Mouse (Mus musculus): ENCODE results near the gene Kdm2b. TPM values are rescaled to one million over a fixed set of nuclear protein-coding genes. Genes with fewer than 3 reads are reported as not detected.
A peak's percentile ranks its signal among the peaks of the same experiment; 100 is the strongest.

Gene Kdm2b
- polyA plus RNA-seq, 1 experiment from 2014 or later, result 7.6 TPM

DNA sequence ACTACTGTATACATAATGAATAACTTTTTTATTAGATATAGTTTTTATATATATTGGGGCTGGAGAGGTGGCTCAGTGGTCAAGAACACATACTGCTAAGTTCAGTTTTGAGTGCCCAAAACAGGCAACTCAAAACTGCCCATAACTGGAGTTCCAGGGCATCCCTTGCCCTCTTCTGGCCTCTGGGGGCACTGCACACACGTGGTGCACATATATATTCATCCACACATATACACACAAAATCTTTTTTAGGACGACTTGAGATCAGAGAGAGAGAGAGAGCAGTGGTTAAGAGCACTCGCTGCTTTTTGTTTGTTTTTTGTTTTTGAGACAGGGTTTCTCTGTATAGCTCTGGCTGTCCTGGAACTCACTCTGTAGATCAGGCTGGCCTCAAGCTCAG lies 41.7 kb upstream of the Kdm2b start:
- 95% methylated on average over 3 of the region's 3 CpGs for WGBS

DNA sequence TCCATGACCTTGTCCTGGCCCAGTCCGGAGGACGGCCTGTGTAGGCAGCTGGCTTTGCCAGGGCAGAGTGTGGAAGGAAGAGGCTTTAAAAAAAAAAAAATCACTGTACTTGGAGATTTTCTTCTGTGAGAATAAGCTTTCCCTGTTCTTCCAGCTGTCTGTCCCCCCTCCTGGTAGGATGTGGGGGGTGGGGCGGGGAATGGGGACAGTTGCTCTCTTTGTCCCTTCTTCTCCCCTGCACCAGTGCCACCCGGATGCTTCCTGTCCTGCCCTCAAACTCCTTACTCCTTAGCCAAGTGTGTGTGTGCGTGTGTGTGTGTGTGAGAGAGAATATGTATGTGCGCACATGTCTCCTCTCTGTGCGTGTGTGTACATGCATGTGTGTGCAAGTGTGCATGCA lies 40.1 kb upstream of the Kdm2b start:
- no peak overlapping the region for H3K4me2 ChIP-seq (replicated peaks; ENCODE audit: low read depth)
- no peaks in the 10 kb centered on the region for H3K27me3 ChIP-seq (replicated peaks; ENCODE audit: control insufficient read depth, insufficient read depth, low read length)
- TF ChIP-seq CTCF (IDR thresholded peaks at IDR 0.05; ENCODE audit: low read depth), result no peak
- H3K9me3 ChIP-seq (ENCODE audit: control insufficient read depth), result peaks cover 4% of the 10 kb centered on the region; the same call in 1 of the 2 replicates
- H3K4me1 ChIP-seq (replicated peaks; ENCODE audit: control insufficient read depth, insufficient read depth, low read length), result no peaks in the 10 kb centered on the region
- H3K9ac ChIP-seq (ENCODE audit: low read depth, low read length), result no peak overlapping the region
- H3K4me3 ChIP-seq (ENCODE audit: low read depth, low read length), result no peak overlapping the region
- no peak overlapping the region for H3K27ac ChIP-seq (ENCODE audit: low read depth, low read length)
- ATAC-seq, result no peak
- 91% methylated on average over 7 of the region's 7 CpGs for WGBS
- H3K36me3 ChIP-seq (ENCODE audit: control insufficient read depth, insufficient read depth), result peaks cover 27% of the 10 kb centered on the region

More for the DNA sequence above, 41.7 kb upstream of the Kdm2b start:
- Histone ChIP-seq H3K36me3 (ENCODE audit: control insufficient read depth, insufficient read depth) (peaks cover 27% of the 10 kb centered on the region), H3K27ac (ENCODE audit: low read depth, low read length) (no peak overlapping the region), H3K4me2 (replicated peaks; ENCODE audit: low read depth) (no peak overlapping the region), H3K4me3 (ENCODE audit: low read depth, low read length) (no peak overlapping the region), H3K9me3 (ENCODE audit: control insufficient read depth) (peaks cover 4% of the 10 kb centered on the region; the same call in 1 of the 2 replicates), H3K4me1 (replicated peaks; ENCODE audit: control insufficient read depth, insufficient read depth, low read length) (no peaks in the 10 kb centered on the region), H3K27me3 (replicated peaks; ENCODE audit: control insufficient read depth, insufficient read depth, low read length) (no peaks in the 10 kb centered on the region), H3K9ac (ENCODE audit: low read depth, low read length) (no peak overlapping the region)
- no peak for ATAC-seq
- TF ChIP-seq CTCF (IDR thresholded peaks at IDR 0.05; ENCODE audit: low read depth), result peak; percentile 33; the same call in 1 of the 2 replicates

DNA sequence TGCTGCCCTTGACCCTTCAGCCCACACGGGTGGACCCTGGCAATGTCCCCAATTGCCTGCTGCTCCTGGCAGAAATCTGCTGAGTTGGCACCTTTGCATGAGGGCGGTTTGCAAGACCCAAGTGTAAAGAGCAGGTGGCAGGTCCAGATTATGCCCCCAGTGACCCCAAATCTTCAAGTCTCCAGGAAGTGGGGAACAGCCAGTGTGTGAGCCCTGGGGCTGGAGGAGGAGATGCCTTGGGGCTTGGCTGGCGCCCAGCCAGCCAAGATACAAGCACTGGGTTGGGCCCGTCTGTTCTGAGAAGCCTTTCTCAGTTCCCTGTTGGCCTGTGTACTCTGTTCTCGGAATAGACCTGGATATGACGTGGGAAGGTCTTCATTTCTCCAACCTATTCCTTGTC lies 37.8 kb upstream of the Kdm2b start:
- H3K36me3 ChIP-seq (ENCODE audit: control insufficient read depth, insufficient read depth), result peaks cover 27% of the 10 kb centered on the region
- H3K4me2 ChIP-seq (replicated peaks; ENCODE audit: low read depth), result peak overlapping the region; percentile 21; the same call in 1 of the 2 replicates
- peak; percentile 87 for ATAC-seq
- H3K9ac ChIP-seq (ENCODE audit: low read depth, low read length), result no peak overlapping the region
- peaks cover 4% of the 10 kb centered on the region; the same call in 1 of the 2 replicates for H3K9me3 ChIP-seq (ENCODE audit: control insufficient read depth)
- TF ChIP-seq CTCF (IDR thresholded peaks at IDR 0.05; ENCODE audit: low read depth), result no peak
- H3K4me1 ChIP-seq (replicated peaks; ENCODE audit: control insufficient read depth, insufficient read depth, low read length), result no peaks in the 10 kb centered on the region
- H3K27ac ChIP-seq (ENCODE audit: low read depth, low read length), result 0 out of 2 replicates have a peak overlapping the region, but pooled peaks have one; percentile 58
- 26% methylated on average over 6 of the region's 6 CpGs for WGBS
- H3K27me3 ChIP-seq (replicated peaks; ENCODE audit: control insufficient read depth, insufficient read depth, low read length), result no peaks in the 10 kb centered on the region
- H3K4me3 ChIP-seq (ENCODE audit: low read depth, low read length), result no peak overlapping the region

DNA sequence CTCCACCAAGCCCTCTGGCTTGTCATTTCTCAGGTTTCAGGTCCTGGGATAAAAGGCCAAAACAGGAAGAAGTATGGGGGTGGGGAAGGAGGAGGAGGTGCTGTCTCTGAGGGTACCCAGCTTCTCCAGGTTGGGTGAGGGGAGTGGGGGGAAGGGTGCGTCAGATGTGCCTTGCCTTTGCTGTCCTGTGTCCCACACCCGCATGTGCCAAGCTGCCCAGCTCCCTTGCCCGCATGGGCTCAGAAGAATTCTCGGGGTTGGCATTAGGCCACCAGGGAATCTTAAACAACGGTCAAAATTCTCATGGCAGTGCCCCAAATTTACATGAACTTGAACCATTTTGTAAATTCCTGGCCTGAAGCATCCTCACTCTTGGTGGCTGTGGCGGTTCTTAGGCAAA lies 36.8 kb upstream of the Kdm2b start:
- H3K27ac ChIP-seq (ENCODE audit: low read depth, low read length), result peak overlapping the region; percentile 35; the same call in 1 of the 2 replicates
- no peak for ATAC-seq

GRCm38 (mm10) chr5:123024965-123025573 lies 35.4 kb upstream of the Kdm2b start:
- H3K9ac ChIP-seq (ENCODE audit: low read depth, low read length), result no peak overlapping the region
- H3K4me2 ChIP-seq (replicated peaks; ENCODE audit: low read depth), result no peak overlapping the region
- no peaks in the 10 kb centered on the region for H3K9me3 ChIP-seq (ENCODE audit: control insufficient read depth)
- H3K27ac ChIP-seq (ENCODE audit: low read depth, low read length), result peak overlapping the region; percentile 50
- H3K4me1 ChIP-seq (replicated peaks; ENCODE audit: control insufficient read depth, insufficient read depth, low read length), result no peaks in the 10 kb centered on the region
- no peak for ATAC-seq
- peaks cover 15% of the 10 kb centered on the region for H3K36me3 ChIP-seq (ENCODE audit: control insufficient read depth, insufficient read depth)
- H3K4me3 ChIP-seq (ENCODE audit: low read depth, low read length), result no peak overlapping the region
- H3K27me3 ChIP-seq (replicated peaks; ENCODE audit: control insufficient read depth, insufficient read depth, low read length), result no peaks in the 10 kb centered on the region
- WGBS, result 64% methylated on average over 9 of the region's 9 CpGs
- no peak for TF ChIP-seq CTCF (IDR thresholded peaks at IDR 0.05; ENCODE audit: low read depth)

More for the DNA sequence above, 36.8 kb upstream of the Kdm2b start:
- TF ChIP-seq CTCF (IDR thresholded peaks at IDR 0.05; ENCODE audit: low read depth), result no peak
- H3K36me3 ChIP-seq (ENCODE audit: control insufficient read depth, insufficient read depth), result peaks cover 21% of the 10 kb centered on the region
- no peaks in the 10 kb centered on the region for H3K27me3 ChIP-seq (replicated peaks; ENCODE audit: control insufficient read depth, insufficient read depth, low read length)
- no peak overlapping the region for H3K4me2 ChIP-seq (replicated peaks; ENCODE audit: low read depth)
- 66% methylated on average over 6 of the region's 6 CpGs for WGBS
- no peaks in the 10 kb centered on the region for H3K4me1 ChIP-seq (replicated peaks; ENCODE audit: control insufficient read depth, insufficient read depth, low read length)
- no peak overlapping the region for H3K9ac ChIP-seq (ENCODE audit: low read depth, low read length)
- no peak overlapping the region for H3K4me3 ChIP-seq (ENCODE audit: low read depth, low read length)
- H3K9me3 ChIP-seq (ENCODE audit: control insufficient read depth), result peaks cover 4% of the 10 kb centered on the region; the same call in 1 of the 2 replicates

- no peak overlapping the region for H3K4me2 ChIP-seq (replicated peaks; ENCODE audit: low read depth)
- no peaks in the 10 kb centered on the region for H3K27me3 ChIP-seq (replicated peaks; ENCODE audit: control insufficient read depth, insufficient read depth, low read length)
- no peaks in the 10 kb centered on the region for H3K9me3 ChIP-seq (ENCODE audit: control insufficient read depth)
- ATAC-seq, result no peak
- H3K4me1 ChIP-seq (replicated peaks; ENCODE audit: control insufficient read depth, insufficient read depth, low read length), result no peaks in the 10 kb centered on the region
- no peak overlapping the region for H3K4me3 ChIP-seq (ENCODE audit: low read depth, low read length)
- no peak overlapping the region for H3K9ac ChIP-seq (ENCODE audit: low read depth, low read length)
- peaks cover 7% of the 10 kb centered on the region for H3K36me3 ChIP-seq (ENCODE audit: control insufficient read depth, insufficient read depth)
- no peak for TF ChIP-seq CTCF (IDR thresholded peaks at IDR 0.05; ENCODE audit: low read depth)
- 72% methylated on average over 6 of the region's 6 CpGs for WGBS
- H3K27ac ChIP-seq (ENCODE audit: low read depth, low read length), result no peak overlapping the region
Observed at GRCm38 (mm10) chr5:123024312-123024711, 34.7 kb upstream of the Kdm2b start.

All from intestine, postnatal 0 days (tissue).